Mouse (Mus musculus) layer of hippocampus, postnatal 36 days (tissue): ENCODE measurements around the gene Nrde2. TPM values are rescaled to one million over a fixed set of nuclear protein-coding genes. Genes with fewer than 3 reads are reported as not detected.

Experiments used
- total RNA-seq, 2 experiments: library from RNA; stranded (reverse); gene quantifications; 2 replicates each; pipeline ENCODE4 v1.2.3; 2021

Nrde2 gene
- total RNA-seq, 2 experiments from 2014 or later: 19.7 to 20.2 TPM

Other genes with a start within 250 kb of the Nrde2 start
- 1 to 10 TPM; 7.4 TPM for gene Kcnk13, start 195.2 kb downstream of the Nrde2 start, total RNA-seq
- gene Psmc1, start 49.5 kb downstream of the Nrde2 start, total RNA-seq: 100 to 1,000 TPM; 183 to 198 TPM
- gene Calm1, start 39.8 kb upstream of the Nrde2 start, total RNA-seq: 1,000 to 10,000 TPM; 2,038 to 2,139 TPM